Mouse (Mus musculus) T-helper 2 cell (primary cell): ENCODE measurements around the gene Defb36.

Source experiments
- in situ Hi-C: fragments of 300-600 bp; cut with MboI, MseI; formaldehyde crosslinking; loops from one replicate; pipeline ENCODE4 v1.15.1; 2025; ENCODE audit warnings: high pct_unique_total_duplicates

Defb36 gene

DNA sequence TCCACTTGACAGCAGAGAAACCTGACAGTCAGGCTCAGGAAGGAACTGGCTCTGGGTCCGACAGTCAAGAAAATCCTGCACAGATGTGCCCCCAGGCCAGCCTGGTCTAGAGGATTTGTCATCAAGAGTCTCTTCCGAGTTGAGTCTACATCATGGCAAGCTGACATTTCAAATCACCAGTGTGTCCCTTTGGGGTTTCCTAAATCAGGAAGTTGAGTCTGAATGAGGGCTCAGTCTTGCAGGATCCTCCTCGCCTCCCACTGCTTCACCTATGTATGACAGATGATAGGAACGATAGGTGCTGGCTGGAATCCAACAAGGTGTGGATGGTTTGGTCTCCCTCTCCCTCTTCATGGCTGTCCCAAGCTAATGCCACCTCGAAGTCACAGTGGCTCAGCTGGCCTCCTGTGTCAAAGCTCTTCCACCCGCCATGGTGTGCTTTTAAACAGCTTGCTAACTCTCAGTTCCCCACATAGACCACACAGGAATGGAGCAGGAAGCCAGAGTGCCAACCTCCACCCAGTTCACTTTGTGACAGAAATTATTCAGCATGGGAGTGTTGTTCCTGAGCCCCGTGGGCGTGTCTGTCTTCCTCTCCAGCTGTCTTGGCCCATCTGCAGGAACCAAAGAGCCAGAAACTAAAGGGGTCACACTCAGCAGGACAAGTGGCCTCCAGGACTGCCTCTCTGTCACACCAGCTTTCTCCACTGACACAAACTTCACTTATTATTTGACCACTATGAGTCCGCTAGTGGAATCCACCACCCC lies 16.4 kb downstream of the Defb36 start:
- in situ Hi-C loops, result loop anchor here (5.0 kb wide), 1 partner anchor 37 kb away; no protein-coding TSS in a partner anchor

GRCm38 (mm10) chr2:152622151-152622550 lies 18.0 kb downstream of the Defb36 start:
- in situ Hi-C loops, result loop anchor here (5.0 kb wide), 1 partner anchor 35 kb away; no protein-coding TSS in a partner anchor

- in situ Hi-C loops, result loop anchor here (5.0 kb wide), 1 partner anchor 34 kb away; no protein-coding TSS in a partner anchor
Observed at GRCm38 (mm10) chr2:152622953-152623352, 18.8 kb downstream of the Defb36 start, which contains the start of gene Defb25. Gene Defb25, minus strand, starts transcription at chr2:152623053.

DNA sequence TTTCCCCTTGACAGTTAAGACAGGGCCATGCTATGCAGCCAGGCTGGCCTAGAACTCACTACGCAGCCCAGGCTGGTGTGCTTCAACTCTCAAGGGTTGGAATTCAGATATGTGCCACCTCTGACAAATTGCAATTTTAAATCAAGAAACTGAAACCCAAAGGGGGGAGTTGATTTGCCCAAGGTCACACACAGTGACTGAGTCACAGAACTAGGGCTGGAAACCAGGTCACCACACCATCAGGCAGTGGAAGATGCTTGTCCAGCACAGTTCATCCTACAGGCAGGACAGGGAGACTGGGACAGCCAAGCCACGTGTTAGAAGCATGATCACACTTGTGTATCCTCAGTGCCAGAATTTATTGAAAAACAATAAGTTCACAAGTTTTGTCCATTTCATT lies 20.4 kb downstream of the Defb36 start:
- in situ Hi-C loops, result loop anchor here (5.0 kb wide), 1 partner anchor 33 kb away; no protein-coding TSS in a partner anchor

- in situ Hi-C loops, result no loop called here
Observed at GRCm38 (mm10) chr2:152625256-152625655, 21.1 kb downstream of the Defb36 start.

DNA sequence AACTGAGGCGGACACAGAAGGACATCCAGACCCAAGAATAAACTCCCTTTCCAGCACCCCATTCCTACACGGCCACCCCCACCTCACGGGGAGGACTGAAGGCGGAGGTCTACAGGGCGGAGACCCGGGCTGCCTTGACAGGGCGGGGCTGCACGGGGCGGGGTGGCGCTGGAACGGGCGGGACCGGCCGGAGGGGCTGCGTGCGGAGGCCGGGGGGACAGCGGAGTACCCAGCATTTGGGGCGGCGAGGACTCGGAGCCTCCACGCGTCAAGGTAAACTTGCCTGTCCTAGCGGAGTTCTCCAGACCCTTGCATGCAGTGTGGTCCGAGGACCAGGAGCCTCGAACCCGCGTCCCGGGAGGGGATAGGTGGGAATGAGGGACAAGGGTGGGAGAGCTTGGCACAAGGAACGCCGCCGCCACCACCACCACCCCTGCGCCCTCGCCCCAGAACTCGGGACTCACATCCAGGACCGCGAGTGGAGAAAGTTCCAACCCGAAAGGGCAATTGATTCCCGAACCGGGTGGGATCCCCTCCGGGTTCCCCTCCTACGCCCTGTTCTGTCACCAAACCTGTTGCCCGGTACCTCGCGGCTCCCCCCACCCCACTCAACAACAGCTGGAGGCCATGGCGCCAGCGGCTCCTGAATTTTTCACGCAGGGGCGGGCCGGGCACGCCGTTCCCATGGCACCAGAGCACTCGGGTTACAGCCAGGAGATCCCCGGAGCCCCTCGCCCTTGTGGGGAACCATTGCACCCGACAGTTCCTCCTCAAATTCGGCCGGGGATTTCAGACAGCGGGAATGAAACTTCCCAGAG lies 22.9 kb downstream of the Defb36 start, which contains the start of gene Rem1:
TSS of gene Rem1 (plus strand) at position 178 of the 818 bp plus-strand sequence.
- in situ Hi-C loops, result no loop called here

- in situ Hi-C loops, result no loop called here
Observed at GRCm38 (mm10) chr2:152628066-152628465, 23.9 kb downstream of the Defb36 start.

DNA sequence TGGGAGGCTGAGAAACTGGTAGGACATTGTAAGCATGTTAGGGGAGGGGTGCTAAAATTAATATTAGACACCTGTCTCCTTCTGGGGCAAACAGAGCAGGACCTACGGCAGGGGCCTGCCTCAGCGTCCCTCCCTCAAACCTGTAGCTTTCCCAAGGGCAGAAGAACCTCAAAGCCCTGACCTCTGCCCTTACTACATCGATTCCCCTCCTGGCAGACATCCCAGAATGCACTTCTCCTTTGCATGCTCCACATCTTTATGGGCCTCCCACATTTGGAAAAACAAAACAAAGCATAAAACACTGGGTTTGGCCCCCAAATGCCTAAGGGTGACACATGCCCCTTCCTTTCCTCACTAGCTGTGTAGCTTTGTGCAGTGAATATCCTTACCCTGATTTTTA lies 25.1 kb downstream of the Defb36 start:
- in situ Hi-C loops, result no loop called here

- in situ Hi-C loops, result no loop called here
Observed at GRCm38 (mm10) chr2:152629904-152630303, 25.8 kb downstream of the Defb36 start.

DNA sequence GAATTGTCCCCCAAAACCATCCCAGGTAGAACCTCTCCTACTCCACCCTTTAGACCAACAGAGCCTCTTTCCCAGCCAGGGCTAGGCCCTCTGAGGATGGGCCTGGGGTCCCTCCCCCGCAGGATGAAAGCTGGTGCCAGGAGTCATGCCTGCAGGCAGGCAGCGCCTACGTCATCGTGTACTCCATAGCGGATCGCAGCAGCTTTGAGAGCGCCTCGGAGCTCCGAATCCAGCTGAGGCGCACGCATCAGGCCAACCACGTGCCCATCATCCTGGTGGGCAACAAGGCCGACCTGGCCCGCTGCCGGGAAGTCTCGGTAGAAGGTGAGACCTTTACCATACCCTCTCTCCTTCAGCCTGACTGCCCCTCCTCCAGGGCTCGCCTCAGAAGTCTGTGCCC lies 29.2 kb downstream of the Defb36 start:
- in situ Hi-C loops, result no loop called here

DNA sequence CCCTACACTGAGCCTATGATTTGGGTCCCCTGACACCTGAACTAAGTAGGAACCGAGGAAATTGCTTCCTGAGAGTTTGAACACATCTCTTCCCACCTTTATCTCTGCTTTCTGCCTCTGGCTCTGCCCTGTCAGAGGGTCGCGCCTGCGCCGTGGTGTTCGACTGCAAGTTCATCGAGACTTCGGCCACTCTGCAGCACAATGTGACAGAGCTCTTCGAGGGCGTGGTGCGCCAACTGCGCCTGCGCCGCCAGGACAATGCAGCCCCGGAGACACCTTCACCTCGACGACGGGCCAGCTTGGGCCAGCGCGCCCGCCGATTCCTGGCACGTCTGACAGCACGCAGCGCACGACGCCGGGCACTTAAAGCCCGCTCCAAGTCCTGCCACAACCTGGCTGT lies 30.2 kb downstream of the Defb36 start:
- in situ Hi-C loops, result no loop called here

DNA sequence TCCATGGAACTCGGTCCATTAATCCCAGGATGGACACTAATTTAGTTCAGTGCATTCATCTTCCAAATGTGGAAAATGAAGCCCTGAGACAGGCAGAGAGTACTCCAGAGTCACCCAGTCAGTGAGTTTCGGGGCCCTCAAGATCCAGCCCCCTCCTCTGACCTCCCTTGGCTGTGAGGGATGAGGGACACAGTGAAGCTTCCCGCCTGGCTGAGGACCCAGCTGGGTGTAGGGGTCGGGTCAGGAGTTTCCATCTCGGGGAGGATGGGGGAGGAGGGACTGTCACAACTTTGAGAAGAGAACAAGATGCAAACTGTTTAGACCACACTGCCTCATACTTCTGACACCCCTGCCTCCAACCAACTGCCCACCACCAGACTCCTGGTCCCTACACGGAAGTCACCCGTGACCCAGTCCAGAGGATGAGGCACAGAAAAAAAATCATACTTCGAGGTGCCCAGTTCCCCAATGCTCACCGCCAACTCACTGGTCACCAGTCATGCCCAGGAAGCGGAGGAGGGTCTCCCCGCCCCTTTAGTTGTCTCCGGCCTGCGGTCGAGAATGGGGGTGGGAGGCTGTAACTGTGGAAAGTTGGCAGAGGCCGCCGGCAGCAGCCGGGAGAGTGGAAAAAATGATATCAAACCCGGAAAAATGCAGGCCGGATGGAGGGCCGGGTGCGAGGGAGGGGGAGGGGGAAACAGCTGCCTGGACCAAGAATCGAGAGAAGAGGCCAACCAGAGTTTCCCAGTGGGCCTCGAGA lies 32.3 kb downstream of the Defb36 start:
- in situ Hi-C loops, result no loop called here

- in situ Hi-C loops, result no loop called here
Observed at GRCm38 (mm10) chr2:152637006-152637322, 32.8 kb downstream of the Defb36 start.

DNA sequence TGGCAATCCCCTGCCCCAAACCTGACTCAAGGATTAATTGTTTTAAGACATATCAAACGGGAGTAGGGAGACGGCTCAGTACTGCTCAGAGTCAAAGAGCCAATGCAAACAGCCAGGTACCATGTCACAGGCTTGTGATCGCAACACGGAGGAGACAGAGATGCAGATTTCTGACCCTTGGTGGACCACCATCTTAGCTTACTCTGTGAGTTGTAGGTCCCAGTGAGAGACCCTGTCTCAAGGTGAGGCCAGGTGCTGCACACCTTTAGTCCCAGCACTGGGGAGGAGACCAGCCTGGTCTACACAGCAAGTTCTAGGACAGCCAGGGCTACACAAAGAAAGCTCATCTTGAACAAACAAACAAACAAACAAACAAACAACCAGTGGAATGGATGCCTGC lies 33.3 kb downstream of the Defb36 start:
- in situ Hi-C loops, result no loop called here

GRCm38 (mm10) chr2:152638865-152639264 lies 34.7 kb downstream of the Defb36 start:
- in situ Hi-C loops, result no loop called here

DNA sequence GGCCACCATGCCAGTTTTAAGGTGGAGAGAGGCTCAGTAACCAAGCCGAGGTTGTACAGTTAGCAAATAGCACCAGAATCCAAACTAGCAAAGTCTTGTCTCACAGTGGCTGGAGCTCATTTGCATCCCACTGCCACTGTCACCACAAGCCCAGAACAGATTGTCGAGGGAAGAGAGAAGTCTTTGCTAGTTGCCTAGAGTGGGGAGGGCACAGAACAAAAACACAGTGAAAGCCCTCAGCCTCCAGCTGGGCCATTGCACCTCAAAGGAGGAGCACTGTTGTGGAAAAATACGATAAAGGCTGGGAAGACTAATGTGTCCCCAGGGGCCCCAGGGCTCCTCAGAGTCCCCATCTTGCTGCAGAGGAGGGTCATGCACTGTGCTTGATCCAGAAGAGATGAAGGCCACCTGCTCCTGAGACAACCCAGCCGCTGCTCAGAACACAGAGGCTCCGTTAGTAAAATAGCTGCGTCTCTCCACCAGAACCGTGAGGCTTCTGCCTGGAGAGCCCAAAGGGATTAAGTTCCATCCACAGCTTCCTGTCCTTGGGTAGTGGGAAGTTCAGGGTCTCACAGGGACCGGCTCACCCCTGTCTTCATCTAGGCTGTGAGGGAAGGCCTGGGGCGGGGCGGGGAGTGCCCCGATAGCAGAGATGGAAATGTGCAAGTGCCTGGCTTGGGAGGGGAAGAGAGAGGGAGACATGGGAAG lies 35.4 kb downstream of the Defb36 start:
- in situ Hi-C loops, result no loop called here

- in situ Hi-C loops, result no loop called here
Observed at GRCm38 (mm10) chr2:152652901-152653620, 48.9 kb downstream of the Defb36 start.

- in situ Hi-C loops, result no loop called here
Observed at GRCm38 (mm10) chr2:152653874-152654715, 50.0 kb downstream of the Defb36 start.

- in situ Hi-C loops, result loop anchor here (5.0 kb wide), 1 partner anchor 35 kb away; the partner anchor contains the start of gene Defb25
Observed at GRCm38 (mm10) chr2:152657398-152657797, 53.3 kb downstream of the Defb36 start.

DNA sequence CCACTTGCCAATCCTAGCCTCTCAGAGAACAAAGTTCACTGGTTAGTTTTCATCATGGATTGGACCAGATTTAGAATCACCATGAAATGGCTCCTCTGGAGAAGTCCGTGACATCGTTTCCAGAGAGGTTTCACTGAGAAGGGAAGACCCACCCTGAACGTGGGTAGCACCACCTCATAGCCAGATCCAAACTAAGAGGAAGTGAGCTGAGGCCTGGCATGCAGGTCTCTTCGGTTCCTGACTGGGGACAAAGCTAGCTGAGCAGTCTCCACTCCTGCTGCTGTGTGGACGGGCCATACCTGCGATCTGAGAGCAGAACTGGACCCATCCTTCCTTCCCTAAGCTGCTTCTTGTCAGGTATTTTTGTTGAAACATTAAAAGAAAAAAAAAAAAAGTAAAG lies 57.0 kb downstream of the Defb36 start:
- in situ Hi-C loops, result no loop called here
